Mouse (Mus musculus) erythroblast, embryonic 14.5 days (primary cell): ENCODE results near the gene Scn1b.

Experiments
- GATA1 ChIP-seq: IDR thresholded peaks from 2 replicates; pipeline ENCODE4 v1.6.1; 2012; ENCODE audit warnings: low read length, inconsistent platforms, mixed read lengths
- TAL1 ChIP-seq: IDR thresholded peaks from 3 replicates; pipeline ENCODE4 v1.6.1; 2012; ENCODE audit warnings: low read length, inconsistent platforms, mixed read lengths

DNA sequence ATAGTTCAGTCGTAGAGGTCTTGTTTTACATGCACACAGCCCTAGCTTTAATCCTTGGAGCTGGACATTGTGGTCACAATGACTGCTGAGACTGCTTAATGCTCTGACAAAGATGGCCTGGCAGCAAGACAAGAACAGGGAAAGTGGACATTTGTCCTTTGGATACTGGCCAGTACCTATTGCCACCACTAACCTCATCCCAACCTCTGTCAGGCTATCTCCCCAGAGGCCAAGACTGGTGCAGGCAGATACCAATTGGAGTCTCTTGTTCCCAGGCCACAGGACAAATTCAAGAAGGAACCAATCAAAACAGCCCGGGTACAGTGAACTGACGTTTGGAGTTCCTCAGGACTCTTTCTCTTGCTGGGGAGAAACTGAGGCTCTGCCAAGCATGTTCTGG, 38.6 kb downstream of the Scn1b start:
- TF ChIP-seq TAL1 (no peak), GATA1 (no peak)
